Mouse (Mus musculus) spleen, adult 18-20 months (tissue): ENCODE measurements around the gene Jmjd8.
"Not testable (repeated sequence)": the region's sequence is repeated elsewhere in the genome, so short reads cannot be mapped to it uniquely, and the experiment has no call there.

Experiments used
- DNase-seq, 2 experiments: peaks; one replicate each; pipeline ENCODE4 v3.0.0; 2022; ENCODE audit warnings: mixed read lengths in 2 of 2

Jmjd8 gene

DNA sequence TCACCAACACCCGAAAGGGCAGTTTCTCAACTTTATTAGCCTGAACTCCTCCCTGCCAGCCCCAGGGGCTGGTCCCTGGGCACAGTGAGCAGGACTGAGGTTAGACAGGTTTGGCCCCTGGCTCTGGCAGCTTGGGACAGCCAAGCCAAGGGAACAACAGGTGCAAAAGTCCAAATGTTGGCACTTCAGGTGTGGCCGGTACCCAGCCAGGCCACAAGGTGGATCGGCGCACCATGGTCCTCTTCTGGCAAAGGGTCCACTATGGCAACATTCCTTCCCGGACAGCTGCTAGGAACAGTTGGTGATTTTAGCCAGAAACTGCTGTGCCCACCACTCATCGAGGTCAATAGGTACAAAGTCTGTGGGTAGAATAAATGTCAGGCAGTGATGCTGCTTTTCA lies 35.0 kb downstream of the Jmjd8 start:
- no peak for DNase-seq

DNA sequence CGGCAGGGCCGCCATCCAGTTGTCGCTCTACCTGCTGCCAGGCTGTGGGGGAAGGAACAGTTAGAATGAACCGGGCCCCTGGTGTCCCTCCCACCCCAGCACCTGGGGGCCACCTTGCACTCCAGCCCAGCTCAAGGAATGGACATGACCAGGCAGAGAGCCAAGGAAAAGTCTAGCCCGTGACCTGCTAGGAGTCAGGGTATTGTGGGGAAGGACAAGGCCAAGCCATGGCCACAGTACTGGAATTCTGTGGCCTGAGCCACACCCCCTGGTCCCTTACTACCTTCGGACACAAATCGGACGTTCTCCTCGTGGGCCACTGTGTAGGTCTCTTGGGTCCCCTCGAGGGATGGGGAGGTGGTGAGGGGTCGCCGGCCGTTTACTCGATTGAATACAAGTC lies 35.6 kb downstream of the Jmjd8 start:
- DNase-seq = no peak

DNA sequence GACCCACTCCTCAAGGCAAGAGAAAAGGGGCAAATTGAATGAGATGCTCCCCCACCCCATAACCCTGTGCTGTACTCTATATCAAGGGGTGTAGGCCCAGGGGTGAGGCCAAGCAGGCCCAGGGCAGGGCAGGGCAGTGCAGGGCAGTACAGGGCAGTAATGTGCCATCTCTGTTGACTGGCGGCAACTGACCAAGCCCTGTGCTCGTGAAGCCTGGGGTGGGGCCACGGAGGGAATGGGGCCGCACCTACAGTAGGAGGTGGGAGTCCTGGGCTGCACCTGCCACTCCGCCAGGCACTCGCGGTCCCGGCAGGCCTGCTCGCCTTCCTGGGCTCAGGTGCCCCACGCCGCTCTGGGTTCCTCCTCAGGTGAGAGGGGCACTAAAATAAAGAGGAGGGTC lies 36.6 kb downstream of the Jmjd8 start:
- no peak for DNase-seq

DNA sequence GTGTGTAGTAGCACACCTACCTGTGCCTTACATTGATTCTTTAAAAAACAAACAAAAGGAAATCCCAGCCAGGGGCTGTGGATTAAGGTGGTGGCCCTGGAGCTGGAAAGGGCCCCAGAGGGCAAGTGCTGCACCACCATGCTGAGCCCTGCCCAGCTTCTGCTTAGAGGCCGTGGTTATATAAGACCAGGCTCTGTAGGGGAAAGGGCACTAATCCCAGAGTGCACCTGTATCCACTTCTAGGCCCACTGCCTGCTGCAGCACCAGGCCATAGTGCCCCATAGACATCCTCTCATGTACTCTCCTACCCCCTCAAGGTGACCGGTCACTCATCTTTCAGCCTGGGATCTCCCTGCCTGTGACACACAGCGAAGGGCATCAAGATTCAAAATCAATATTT lies 37.5 kb downstream of the Jmjd8 start:
- DNase-seq = no peak

DNA sequence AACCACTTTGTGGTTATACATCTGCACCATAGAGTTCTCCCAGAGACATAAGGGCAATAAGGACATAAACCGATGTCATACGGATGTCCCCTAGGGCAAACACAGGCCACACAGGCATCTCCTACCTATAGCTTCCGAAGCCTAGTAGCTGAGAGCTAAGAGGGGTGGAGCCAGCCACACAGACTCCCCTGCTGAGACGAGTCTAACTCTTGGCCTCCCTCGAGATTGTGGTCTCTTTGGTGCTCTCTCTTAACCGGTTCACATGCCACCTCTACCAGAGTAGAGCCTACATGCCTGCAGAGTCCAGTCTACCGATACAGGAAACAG lies 38.8 kb downstream of the Jmjd8 start:
- no peak for DNase-seq

DNA sequence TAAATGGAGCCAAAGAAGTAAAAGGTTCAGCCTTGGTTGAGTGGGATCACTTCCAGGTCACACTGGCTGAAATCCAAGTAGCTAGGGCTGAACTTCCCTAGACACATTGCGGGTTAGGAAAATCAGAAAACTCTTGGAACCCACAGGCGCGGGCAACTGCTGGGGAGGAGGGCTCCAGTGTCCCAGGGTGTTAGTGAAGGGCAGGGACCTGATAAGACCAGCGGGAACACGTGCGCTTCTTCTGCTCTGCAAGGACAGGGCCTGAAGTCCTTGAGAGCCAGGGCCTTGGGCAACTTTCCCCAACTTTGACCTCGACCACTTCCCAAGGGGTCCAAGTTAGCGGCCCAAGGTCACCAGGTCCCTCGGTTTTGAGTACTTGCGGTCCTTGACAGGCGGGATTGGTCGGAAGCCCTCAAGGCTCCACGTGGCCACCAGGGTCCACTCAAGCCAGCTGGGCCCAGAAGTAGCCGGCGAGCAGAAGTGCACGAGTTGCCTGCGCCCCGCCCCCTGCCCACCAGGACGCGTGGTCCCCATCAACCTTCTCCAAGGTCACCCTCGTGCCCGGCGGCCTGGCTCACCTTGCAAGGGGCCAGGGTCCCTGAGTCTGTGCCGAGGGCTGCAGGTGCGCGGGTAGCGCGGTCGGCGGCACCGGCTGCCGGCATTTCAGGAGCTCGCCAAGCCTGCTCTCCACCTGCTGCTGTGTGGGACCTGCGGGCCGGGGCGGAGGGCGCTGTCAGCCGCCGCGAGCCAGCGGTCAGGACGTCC lies 39.4 kb downstream of the Jmjd8 start:
- DNase-seq = peak in 1 of 2 experiments; percentile 15

DNA sequence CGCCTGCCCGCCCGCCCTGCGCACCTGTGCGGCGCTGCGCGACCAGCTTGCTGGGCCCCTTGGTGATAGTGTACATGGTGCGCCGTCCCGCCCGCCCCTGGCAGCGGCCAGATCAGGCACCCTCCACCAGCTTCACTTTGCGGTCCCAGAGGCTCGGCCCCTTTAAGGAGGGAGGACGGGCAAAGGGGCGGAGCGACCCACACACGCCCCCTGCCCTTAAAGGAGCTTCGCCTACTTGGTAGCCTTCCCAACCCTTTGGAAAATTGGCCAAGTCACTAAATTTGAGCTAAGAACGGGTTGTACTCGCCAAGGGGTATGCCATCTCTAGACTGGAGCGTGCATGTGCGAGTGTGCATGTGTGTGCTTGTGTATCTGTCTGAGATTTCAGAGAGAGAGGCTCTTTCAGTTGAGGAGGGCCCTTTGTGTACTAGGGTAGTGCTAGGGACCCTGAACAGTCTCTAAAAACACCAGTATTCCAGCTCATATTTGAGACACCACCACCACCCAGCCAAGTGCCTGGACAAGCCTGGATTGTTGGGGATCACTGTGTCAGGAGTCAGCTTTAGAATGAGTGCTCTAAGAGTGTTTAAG lies 40.0 kb downstream of the Jmjd8 start, which contains the start of gene Mcrip2:
TSS of gene Mcrip2 (minus strand) at position 164 of the 591 bp plus-strand sequence.
- peak; percentile 56 to 68 for DNase-seq

DNA sequence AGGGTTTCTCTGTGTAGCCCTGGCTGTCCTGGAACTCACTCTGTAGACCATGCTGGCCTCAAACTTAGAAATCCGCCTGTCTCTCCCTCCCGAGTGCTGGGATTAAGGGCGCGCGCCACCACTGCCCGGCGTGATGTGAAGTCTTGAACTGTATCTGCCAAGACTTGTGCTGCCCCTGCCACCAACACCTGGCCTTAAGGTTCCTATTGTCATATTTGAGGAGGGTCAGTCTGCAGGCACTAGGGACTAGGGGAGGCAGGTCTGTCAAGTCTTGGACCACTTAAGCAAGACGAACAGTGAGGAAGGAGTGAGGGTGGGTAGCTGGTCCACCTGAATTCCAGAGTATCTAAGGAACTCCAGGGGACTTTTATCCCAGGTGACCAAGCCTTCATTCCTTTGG lies 40.8 kb downstream of the Jmjd8 start:
- no peak for DNase-seq

DNA sequence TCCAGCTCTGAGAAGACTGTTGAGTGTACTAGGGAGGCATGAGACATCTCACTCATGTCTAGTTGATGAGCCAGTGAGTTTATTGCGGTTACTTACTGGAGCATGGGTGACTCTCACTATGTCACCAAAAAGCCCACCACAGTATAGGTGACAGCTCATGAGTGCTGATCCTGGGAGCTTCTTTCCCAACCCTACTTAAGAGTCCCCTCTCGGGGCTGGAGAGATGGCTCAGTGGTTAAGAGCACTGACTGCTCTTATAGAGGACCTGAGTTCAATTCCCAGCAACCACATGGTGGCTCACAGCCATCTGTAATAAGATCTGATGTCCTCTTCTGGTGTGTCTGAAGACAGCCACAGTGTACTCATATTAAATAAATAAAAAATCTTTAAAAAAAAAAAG lies 41.3 kb downstream of the Jmjd8 start:
- DNase-seq = no peak

DNA sequence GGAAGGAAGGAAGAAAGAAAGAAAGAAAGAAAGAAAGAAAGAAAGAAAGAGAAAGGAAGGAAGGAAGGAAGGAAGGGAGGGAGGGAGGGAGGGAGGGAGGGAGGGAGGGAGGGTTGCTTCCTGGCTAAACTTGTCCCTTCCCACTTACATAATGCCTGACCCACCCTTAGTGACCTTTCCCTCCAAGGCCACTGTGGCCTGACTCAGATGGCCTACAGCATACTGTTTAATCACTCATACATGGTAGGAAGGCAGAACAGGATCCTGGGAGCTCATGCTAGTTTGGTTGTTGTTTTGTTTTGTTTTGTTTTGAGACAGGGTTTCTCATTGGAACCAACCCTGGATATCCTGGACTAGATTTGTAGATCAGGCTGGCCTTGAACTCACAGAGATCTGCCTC lies 42.9 kb downstream of the Jmjd8 start:
- not testable (repeated sequence) for DNase-seq

DNA sequence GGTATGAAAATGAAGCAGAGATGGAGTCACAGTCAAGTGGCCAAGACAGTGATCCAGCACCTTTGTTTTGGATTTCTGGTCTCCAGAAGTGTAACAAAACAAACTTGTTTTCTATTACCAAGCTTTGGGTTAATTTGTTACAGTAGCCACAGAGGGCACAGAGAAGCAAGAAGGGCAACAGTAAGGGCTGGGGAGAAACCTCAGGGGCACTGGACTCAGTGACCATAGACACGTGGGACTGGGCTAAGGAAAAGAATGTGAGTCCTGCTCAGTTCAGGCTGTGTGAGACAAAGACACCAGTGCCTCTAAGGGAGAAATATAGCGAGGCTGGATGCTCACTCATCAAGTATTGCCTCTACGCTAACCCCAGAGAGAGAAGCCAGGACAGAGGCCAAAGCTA lies 44.0 kb downstream of the Jmjd8 start:
- DNase-seq = no peak

DNA sequence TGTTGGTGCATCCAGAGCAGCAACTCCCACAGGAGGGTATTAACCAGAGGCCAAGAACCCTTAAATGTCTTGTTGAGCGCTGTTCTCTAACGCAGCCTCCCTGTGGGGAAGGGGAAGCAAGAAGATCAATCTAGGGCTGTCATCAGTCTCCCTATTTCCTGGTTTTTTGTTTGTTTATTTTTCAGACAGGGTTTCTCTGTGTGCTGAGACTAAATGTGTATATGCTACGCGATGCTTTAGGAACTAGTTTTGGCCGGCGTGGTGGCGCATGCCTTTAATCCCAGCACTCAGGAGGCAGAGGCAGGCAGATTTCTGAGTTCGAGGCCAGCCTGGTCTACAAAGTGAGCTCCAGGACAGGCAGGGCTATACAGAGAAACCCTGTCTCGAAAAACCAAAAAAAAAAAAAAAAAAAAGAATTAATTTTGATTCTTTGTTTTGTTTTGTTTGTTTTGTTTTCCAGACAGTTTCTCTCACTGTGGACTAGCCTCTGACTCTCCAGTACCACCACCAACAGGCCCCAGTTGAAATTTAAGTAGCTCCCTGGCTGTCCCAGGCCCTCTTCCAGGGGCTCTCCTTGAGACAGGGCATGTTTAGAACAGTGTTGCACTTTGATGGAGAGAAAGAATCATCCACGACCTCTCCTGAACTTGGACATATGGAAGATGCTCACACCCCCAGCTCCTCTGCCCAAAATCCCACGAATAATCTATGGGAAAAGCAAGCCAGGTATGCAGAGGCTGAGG lies 44.9 kb downstream of the Jmjd8 start:
- no peak for DNase-seq

DNA sequence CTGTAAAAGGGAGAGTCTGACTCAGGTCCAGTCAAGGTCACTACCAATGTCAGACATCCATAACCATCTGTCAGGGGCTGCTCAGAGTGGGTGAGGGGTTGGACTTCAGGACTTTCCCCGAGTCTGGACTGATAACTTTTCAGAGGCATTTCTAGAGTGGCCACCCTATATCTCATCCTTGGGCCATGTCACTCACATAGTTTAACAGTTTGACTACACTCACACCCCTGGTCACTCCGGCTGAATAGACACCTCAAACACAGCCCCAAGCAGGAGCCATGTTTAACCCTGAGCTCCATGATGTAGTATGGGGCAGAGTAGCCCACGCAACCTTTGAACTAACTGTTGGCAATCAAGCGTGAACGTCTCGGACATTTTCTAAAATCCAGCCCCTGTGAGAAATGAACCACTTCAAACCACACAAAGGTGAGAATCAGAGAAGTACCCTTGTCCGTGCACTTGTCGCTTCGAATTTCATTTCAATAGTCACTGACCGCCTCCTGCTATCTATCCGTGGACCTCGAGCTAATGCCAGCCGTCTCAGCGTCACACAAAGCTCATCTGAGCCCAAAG lies 45.6 kb downstream of the Jmjd8 start:
- no peak for DNase-seq

DNA sequence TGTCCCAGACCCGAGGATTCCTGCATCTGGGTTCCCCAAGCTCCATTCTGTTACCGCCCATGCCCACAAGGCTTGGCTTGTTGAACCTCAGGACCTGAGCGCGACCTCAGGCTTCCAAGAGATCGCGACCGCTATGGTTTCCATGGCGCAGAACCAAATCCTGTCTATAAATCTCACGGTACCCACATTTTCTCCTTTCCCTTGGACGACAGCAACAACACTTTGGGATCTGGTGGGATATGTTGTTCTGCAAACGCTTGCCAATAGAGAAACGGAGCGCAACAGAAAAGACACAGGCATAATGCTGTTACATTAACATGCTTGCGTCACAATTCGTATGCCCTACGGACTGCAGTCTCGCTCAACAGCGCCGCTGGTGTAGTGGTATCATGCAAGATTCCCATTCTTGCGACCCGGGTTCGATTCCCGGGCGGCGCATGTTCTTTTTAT lies 46.1 kb downstream of the Jmjd8 start, which contains the start of gene Mettl26:
TSS of gene Mettl26 (plus strand) at position 354 of the 450 bp plus-strand sequence.
- DNase-seq = peak; percentile 87 to 97

DNA sequence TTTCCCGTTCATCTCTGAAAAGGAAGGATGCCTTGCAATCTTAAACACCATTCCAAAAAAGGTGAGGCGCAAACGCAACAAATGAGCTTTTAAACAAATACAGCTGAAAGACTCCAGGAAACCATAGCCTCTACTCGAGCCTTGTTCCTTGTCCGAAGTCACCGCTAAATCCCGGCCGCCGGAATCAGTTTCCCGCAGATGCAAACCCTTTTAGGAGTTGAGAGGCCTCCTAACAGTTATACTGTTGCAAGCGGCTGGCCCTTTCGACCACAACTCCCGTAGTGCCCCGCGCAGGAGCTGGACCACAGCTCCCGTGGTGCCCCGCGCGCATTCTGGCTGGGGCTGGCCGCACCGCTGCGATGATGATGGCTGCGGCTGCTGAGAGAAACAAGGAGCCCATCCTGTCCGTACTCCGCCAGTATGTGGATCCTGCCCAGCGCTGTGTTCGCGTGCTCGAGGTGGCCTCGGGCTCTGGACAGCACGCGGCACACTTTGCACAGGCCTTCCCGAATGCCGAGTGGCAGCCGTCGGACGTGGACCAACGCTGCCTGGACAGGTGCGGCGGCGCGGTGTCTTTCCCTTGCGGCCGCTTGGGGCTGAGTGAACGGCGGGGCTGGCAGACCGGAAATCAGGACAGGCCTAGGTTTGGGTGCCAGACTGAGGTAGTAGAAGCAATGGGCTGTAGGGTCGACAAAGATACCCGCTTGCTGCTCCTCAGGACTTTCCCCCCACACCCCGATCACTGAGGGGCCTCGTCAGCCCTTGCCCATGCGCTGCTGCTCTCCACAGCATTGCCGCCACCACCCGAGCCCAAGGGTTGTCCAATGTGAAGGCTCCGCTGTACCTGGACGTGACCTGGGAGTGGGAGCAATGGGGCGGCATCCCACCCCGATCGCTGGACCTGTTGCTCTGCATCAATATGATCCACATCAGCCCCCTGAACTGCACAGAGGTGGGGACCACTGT lies 46.8 kb downstream of the Jmjd8 start:
- DNase-seq = peak; percentile 79 to 86

DNA sequence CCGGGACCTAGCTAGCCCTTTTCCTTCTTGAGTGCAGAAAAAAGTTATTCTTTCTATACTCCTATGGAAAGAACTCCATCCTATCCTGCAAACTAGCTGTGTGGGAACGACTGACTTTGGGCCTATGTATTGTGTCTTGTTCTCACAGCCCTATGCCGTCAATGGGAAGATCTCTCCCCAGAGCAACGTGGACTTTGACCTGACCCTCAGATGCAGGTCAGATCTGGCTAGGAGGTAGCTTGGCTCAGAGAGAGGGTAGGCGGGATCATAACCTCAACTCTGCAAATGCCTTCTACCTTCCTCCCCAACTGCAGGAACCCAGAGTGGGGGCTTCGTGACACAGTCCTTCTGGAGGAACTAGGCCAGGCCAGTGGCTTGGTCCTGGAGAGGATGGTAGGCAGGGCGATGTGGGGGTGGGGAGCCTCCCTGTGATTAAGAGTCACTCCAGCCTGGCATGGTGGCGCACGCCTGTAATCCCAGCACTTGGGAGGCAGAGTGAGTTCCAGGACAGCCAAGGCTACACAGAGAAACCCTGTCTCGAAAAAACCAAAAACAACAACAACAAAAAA lies 47.8 kb downstream of the Jmjd8 start:
- no peak for DNase-seq

DNA sequence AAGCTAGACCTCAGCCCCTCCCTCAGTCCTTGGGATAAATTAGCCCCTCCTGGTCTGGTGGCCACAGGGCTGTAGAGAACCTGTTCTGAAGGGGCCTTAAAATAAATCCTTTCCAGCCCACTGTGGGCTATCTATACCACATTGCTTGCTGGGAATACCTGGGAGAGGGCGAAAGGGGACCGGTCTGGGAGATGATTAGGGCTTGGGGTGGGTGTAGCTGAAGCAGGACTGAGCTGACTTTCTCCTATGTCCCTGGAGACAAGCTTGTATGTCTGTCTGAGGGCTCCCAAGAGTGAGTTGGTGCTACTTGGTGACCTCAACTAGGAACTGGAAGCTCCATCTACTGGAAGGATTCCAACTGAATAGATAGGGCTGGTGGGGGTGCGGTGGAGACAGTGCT lies 48.4 kb downstream of the Jmjd8 start:
- DNase-seq = no peak

DNA sequence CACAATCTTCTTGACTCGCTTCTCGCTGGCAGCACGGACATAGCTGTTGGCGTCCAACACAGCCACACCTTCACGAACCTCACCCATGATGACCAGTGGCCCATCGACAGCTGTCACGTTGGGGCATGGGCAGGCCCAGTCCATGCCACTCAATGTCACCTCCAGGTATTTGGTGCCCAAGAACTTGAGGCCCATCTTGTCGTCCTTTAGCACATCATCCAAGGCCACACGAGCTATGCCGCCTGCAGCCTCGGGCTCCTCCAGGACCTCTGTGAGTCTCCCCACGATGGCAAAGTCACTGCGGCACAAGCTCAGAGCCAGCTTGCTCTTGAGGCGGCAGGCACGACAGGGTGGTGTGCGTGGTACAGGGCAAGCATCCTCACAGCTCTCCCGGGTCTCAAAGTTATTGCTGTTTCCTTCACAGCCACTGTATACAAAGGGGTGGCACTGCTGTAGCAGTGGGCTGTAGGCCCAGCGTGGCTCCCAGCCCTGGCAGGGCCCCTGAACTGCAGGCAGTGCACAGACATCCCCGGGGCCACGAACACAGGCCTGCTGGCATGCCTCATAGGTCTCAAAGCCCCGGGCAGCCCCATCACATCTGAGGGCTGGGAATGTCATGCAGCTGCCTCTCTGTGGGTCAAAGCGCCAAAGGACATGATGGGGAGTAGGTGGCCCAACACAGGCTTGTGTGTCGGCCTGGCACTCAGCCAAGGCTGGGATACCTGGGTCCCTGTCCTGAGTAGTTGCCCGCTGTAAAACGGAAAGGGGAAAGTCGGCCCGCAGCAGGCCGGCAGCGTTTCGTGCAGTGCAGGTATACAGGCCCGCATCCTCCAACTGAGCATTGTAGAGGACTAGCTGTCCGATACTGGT lies 49.3 kb downstream of the Jmjd8 start:
- no peak for DNase-seq

DNA sequence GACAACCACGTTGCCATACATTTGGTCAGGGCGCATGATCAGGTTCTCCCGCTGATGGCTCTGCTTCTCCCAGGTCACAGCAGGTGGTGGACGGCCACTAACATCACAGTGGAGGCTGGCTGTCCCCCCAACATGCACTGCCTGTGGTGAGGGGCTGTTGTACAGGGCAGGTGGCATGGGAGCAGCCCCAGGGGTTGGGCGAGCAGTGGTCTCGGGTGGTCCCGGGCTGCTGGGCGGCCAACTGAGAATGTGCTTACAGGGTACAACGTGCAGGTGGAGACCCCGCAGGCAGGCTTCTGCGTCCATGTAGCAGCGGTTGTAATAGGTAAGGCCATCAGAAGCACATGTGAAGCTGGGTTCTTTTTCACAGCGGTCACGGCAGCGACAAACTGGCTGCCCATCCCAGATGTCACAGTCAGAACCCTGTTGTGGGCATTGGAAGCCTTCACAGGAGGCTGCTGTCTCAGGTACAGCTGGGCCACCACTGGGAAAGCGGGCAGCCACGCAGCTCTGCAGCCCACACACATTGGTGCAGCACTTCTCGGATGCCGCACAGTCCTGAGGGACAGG lies 50.0 kb downstream of the Jmjd8 start:
- no peak for DNase-seq

DNA sequence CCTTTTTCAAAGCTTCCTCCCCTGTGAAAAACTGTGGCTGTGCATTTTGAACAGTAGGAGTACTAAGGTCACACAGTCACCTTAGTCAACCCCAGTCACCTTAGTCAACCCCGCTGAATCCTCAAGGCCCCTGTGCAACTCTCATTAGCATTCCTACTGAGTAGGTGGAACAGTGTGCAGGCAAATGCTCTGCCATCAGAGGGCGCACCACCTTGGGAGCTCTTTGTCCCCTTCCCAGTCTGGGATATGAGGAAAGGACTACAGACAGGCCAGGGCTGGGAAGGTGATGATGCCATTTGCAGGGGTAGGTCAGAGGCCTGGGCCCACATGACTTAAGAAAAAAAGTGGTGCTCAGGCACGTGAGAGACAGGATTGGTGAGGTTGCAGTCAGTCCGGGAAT lies 50.6 kb downstream of the Jmjd8 start:
- DNase-seq = peak in 1 of 2 experiments; percentile 24

DNA sequence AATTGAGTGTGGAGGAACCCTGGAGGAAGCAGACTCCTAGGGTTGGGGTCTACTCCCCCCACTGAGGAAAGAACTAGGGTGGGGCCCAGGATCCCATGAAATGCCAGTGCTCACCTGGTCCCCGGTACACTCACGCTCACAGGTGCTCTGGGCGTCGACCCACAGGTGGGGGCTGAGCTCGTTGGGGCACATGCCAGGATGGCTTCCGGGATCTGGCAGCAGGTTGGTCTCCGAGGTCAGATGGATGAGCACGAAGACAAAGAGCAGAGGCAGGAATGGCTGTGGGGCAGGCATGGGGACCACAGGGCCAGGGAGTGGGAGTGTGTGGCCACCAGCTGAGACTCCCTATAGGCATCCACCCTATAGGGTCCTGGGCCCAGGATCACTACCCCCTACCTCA lies 51.1 kb downstream of the Jmjd8 start:
- no peak for DNase-seq
